Mouse (Mus musculus): ENCODE measurements at regions not wholly inside any gene's neighbourhood (a gene's known extent, or its start where the extent isn't known, plus 50 kb on each side); places are given as distances from the start of the nearest gene placed in this dataset.

DNA sequence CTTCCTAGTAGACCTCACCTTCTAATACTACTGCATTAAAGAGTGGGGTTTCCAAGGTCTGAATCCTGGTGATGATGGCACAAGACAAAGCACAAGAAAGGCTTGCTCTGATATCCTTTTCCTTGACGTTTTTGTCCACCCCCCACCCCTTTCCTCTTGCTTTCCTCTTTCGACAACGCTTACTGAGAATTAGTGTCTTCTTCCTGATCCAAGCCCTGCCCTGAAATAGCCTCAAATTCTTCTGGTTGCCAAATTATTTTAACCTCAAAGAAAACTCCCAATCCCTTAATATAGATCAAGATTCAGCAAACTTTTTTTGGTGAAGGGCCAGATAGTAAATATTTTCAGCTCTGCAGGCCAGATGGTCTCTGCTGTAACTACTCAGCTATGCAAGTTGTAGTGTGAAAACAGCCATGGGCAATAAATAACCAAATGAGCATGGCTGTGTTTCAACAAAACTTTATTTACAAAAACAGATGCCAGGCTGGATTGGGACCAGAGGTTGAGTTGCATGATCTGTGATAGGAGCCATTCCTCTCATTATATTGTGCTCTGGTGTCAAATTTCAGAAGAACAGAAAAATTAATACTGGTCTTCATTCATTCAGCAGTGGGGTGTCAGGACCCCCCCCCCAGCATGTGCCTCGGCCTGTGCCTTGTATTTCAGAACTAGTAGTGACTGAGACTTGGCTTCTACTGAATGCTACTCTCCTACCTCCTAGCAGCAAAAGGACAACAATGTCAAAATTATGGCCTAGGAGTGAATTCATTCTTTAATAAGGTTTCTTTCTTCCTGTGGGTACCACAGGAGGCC lies 218.5 kb upstream of the Nrip1 start:
- DNase-seq (ENCODE audit: low read depth, low spot score), result no peak

DNA sequence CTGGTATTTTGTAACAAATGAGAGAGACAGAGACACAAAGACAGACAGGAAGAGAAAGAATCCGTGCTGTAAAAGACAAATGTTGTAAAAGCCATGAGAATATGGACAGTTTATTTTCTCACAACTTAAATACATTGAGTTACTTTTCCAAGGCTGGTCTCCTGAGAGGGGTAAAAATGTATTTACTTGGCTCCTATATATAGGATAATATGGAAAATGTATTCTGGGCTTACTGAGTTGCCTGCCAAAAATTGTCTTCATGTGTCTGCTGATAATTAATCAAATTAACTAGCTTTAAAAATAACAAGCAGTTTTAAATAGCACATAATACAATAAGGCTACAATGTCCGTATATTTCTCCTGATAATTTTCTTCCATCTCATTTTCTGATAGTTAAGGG lies 216.2 kb upstream of the Nrip1 start:
- DNase-seq (ENCODE audit: low read depth, low spot score), result no peak

DNA sequence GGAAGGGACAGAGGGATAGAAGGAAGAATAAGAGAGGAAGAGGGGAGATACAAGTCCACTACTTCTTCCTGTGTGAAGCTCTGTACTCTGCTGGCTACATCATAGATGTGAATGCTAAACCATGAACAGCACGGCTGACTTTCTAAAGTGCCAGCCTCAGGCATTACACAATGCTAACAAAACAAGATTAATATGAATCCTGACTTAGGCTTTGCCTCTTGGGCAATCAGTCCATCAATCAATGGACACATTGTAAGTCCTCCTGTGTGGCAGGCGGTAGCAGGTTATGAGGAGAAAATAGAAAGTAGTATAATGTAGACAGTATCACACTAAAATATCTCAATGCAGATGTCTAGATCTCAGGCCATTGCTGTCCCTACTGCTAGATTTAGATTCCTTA lies 203.6 kb upstream of the Nrip1 start:
- no peak for DNase-seq (ENCODE audit: low read depth, low spot score)

DNA sequence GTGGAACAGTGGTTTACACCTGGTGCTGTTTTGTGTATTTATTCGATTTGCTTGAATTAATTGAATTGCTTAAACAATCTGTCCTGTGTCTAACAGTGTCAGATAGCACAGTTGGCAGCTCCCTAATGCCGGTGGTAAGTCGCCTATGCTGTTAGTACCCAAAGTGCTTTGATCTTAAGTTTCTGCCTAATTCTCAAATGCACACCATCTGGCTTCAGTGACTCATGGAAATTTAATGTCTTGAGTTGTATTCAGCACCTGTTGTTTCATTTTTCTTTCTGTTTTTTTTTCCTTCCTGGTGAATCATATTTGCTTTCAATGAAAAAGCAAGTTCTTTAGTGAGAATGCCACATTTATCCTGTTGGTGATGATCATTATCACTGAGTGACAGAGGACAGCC lies 201.7 kb upstream of the Nrip1 start:
- no peak for DNase-seq (ENCODE audit: low read depth, low spot score)

DNA sequence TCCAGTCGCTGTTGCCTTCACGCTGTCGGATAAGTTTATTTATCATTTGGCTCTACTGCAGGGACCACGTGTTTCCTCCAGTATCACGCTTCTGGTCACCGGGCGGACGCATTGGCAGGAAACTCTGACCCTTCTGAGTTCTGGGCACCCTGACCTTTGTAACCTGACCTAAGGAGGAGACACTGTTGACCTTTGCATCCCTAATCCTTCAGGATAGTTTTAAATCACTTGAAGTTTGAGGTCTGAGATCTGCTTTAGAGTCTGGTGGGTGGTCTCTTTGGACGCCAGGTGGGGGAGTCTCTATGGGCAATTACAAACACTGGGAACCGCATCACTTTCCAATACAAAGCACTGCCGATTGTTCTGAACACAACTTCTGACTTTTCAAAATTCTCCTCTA lies 192.6 kb upstream of the Nrip1 start:
- no peak for DNase-seq (ENCODE audit: low read depth, low spot score)

DNA sequence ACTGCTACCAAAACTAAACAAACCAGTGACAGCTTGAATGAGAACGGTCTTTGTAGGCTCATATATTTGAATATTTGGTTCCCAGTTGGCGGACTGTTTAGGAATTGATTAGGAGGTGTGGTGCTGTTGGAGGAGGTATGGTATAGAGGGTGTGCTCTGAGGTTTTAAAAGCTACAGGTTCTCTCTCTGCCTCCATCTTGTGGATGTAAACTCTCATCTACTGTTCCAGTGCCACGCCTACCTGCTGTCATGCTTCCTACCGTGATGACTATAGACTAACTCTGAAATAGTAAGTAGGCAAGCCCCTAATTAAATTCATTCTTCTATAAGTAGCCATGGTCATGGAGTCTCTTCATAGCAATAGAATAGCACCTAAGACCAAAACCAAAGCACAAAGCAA lies 181.2 kb upstream of the Nrip1 start:
- no peak for DNase-seq (ENCODE audit: low read depth, low spot score)

DNA sequence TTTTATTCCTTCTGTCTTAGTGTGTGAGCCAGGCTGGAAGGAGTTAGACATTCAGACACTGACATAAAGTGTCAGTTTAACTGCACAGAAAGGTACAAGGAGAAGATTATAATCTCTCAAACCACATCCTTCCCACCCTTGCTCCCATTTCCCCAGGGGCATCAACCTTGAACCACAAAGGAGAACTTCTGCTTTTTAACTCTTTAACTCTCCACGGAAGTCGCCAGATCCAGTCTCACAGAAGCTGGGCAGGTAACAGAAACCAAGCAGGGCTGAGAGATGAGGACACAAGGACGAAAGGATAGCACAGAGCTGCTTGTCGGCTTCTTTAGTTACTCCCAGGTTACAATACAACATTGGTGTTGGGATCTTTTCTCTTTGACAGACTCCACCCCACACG lies 176.0 kb upstream of the Nrip1 start:
- DNase-seq (ENCODE audit: low read depth, low spot score), result no peak

DNA sequence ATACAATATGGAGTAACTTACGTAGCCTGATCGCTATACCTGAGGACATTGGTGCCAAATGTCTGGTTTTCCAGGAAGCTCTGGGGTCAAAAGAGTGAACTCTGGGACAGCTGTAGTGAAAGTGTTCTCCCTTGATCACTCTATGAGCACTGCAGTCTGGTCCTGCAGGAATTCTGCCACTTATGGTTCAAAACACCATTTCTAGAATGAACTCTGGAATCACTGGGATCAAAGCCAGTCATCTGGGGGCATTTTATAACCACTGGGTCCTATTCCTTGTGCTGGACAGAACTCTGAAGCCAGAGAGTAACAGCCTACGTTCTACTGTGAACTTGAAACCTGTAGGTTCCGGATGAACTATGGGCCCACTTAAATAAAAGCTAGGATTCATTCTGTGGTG lies 173.5 kb upstream of the Nrip1 start:
- DNase-seq (ENCODE audit: low read depth, low spot score), result no peak

DNA sequence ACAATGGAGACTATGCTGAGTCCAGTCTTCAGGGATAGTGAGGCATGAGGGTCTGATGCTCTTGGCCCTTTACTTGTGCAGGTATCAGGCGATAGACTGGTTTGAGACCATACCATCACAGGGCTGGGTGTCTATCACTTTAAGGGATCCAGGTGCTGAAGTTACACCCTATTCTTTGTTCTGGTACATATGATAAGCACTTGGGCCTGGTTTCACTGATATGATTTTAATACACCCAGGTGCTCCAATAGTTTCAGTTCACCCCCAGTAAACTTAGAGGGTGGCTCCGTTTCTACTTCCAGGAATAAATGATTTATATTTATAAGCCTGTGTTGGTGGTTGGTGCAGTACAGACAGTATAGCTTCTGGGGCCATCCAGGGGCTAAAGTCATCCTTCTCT lies 173.0 kb upstream of the Nrip1 start:
- DNase-seq (ENCODE audit: low read depth, low spot score), result no peak

DNA sequence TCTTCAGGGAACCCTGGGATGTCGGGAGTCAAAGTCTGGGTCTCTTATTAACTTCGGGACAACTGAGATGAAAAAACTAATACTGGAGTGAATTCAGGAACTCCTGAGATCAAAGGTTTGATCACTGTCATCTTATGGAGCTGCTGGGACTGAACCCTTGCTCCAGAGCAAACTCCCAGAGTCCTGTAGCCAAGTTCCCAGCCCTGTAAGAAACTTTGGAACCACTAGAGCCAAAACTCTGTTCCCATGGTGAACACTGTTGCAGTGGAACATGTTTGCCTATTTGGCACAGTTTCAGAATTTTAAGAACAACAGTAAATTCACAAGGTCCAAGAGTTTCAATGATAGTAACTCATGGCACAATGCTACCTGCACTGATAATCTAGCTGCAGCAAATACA lies 172.3 kb upstream of the Nrip1 start:
- DNase-seq (ENCODE audit: low read depth, low spot score), result no peak

DNA sequence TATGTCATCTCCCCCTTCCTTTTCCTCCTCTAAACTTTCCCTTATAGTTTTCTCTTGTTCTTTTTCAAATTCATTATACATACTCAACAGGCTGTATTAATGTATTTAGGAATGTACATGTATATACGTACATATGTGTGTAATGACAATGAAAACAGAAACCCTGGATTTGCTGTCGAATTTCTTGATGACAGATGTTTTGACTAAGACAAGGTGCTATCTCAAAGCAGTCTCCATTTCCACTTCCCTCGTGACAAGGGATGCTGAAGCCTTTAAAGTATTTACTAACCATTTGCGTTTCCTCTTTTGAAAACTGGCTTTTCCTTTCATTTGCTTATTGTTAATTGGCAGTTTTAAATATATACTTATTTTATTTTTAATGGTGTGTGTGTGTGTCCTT lies 171.3 kb upstream of the Nrip1 start:
- DNase-seq (ENCODE audit: low read depth, low spot score), result no peak

DNA sequence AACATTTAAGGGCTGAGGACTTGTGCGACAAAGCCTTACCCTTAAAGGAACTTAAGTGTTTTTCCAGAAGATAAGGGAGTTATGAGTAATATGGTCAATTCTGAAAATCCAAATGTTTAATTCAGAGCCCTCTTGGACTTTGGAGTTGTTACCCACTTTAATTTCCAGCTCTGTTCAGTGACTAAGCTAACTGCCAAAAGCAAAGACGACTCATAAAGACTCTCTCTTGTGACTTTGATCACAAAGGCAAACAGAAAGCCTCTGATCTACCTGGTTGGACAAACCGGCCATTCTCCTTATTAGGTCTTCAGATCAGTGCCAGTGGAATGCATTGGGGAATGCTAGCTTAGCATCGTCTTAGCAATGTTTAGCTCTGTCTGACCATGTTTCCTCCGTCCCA lies 167.3 kb upstream of the Nrip1 start:
- no peak for DNase-seq (ENCODE audit: low read depth, low spot score)

DNA sequence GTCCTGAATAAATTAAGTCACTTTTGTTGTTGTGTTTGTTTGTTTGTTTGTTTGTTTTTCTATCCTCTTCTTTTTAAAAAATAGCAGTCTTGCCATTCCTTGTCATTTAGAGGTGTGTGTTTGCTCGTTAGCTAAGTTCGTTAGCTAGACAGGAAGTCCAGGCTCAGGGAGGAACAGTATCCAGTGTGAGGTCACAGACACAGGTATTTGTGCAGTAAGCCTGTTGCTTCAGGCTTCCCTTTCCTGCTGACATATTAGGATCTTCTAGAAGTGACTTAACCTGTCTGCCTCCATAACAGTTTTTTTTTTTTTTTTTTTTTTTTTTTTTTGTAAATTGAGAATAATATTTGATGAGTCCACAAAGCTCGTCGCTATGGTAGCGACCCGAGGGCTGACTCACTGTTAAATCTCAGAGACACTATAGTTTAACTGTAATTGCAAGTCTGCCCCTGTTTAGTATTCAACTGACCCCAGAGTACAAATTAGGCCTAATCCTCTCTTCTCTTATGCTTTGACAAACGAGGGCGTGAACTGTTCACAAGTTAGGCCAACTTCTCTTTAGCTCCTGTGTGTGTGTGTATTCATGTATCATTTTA lies 166.8 kb upstream of the Nrip1 start:
- DNase-seq (ENCODE audit: low read depth, low spot score), result no peak

DNA sequence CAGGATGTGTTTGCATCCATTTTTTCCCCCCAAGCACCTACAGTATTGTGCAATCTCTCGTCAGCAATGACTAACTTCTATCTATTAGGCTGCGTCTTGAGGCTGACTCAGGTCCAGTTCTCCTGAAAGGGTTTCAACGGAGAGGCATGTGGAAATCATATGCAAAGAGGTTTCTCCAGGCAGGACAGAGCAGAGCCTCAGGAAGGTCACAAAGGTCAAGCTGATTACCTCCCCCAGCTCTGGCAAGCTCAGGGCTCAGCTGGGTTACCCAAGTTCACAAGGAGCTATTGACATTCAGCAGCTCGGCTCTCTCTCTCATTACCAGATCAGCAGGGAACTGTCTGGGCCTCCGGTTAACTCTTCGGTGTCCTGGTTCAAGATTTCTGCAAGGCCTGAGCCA lies 166.0 kb upstream of the Nrip1 start:
- DNase-seq (ENCODE audit: low read depth, low spot score), result peak; percentile 40

DNA sequence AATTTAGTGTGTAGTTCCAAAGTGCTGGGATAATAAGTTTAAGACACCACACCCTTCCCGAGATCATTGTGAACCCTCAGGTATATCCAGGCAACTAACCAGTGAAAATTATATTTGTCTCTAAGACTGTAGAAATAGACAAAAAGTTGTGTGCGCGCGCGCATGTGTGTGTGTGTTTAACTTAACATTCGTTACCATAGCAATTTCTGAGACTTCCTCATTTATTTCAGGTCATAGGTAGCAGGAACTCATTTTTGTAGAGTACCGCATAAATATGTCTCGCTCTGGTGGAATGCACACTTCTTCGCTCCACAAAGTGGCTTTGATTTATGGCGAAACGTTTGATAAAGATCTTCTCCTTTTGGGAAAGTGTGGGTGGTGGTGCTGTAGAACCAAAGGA lies 164.2 kb upstream of the Nrip1 start:
- no peak for DNase-seq (ENCODE audit: low read depth, low spot score)

DNA sequence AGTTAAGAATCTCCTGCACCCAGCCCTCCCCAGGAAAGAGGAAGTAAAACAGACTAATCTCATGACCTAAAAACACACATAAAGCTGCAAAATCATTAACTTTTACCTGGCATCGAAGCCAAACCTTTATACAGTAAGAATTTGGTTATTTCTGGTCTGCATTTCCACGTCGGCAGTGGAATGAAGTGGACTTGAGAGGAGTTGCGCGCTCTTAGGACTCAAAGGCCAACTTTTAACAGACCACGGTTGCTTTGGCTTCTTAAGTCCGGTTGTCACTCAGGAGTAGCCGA lies 159.2 kb upstream of the Nrip1 start:
- no peak for DNase-seq (ENCODE audit: low read depth, low spot score)

DNA sequence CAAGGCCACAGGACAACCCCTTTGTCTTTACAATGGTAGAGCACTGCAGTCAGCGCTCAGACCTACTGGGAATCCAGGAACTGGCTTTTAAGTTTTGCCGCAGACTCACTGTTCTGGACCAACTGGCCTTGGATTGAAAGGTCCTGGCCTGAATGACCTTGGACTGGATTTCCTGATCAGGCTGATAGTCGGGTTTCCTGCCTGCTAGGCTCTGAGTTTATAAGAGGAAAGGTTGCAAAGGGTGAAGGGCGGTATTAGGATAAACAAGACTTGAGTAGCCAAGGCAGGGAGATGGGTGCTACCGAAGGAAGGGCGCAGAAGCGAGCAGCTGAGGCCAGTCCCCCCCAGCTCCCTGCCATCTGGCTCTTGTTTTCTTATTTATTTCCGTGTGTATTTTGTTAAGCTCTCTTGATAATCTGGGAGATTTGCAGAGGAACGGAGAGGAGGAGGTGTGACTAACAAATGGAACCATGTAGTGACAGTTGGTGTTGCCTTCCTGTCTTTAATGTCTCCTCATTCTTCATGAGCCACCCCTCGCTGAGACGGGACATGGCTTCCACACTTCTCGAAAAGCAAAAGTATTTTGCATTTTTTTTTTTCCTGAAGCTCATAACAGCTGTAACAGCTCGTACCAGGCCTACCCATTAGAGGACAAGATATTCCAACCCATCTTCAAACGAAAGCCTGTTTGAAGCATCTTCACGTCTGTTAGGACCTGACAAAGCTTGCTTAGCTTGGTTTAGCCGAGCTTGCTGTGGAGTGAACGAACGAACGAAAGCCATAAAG lies 158.7 kb upstream of the Nrip1 start:
- DNase-seq (ENCODE audit: low read depth, low spot score), result no peak

DNA sequence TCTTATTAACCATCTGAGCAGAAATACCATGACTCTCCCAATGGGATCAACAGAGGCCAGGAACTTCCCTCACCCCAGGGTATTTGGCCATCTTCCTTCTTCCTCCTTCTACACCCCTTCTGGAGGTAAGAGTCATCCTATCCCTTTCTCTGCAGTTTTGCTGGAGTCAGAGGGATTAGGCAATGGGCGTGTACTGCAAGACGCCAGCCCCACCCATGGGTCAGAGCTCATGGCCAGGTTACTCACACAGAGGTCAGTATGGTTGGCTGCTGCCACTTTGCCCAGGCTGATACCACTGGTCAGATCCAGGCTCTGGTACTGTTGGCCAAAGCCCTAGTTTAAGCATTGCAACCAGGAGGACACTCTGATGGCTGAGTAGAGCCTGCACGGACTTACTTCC lies 157.3 kb upstream of the Nrip1 start:
- no peak for DNase-seq (ENCODE audit: low read depth, low spot score)

DNA sequence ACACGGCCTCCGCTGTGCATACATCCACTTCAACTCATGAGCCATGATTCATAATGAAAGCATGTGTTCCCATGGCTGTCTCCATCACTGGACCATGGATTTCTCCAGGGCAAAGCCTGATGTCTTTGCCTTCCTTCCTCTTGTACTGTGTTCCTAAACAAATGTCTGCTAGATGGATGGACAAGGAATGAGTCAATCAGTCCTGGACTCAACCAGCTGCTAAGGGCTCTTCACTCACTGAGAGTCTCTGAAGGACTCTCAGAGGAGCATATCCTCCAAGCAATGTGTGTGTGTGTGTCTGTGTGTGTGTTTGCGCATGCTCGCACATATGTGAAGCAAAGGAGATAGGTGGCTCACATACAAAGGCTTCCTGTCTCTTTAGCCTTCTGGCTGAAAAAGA lies 156.0 kb upstream of the Nrip1 start:
- no peak for DNase-seq (ENCODE audit: low read depth, low spot score)

DNA sequence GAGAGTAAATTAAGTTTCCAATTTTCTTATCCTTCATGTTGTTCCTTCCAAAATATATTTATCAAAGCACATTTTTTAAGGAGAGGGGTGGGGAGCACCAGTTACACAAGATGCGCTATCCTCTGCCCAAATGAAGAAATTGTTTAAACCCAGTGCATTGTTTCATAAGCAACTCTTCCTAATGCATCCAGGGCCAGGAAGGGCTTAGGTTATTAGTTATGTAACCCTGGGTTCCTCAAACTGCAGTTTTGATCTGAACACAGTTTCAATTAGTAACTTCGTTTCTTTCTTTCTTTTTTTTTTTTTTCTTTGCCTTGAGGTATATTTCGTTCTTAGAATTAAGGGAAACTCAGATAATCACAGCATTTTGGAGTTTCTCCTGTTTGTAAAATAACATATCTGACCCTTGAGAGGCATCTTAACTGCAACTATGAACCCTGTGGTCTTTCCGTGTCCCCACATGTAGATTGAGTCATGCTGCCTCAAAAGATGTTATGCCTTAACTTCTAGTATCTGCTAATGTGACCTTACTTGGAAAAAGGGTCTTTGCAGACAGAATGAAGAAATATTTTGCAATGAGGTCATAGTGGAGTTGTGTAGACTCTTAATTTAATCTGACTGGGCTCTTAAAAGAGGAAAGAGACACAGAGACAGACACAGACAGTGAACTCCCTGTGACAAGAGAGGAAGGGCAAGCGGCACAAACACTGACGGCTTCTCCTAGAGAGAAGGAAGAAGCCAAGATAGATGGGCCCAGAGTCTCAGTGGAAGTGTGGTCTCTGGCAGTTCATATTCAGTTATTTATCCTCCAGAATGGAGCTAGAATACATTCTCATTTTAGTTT lies 153.7 kb upstream of the Nrip1 start:
- DNase-seq (ENCODE audit: low read depth, low spot score), result no peak

DNA sequence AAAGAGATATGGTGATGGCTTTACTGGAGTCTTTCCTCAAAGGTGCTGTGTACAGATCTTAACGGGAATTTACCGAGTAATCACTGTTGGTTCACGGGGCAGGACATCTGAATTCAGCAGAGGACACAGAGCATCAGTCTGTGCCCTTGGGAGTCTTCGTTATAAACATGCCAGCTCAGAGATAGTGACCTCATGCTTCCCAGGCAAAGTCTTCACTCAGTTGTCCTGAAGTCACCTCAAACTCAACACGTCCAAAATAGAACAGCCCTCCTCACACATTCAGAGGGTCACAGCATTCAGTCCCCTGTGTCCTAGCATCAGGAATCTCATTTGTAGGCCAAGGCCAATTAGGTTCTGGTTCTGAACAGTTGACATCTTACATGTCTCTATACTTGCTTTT lies 151.9 kb upstream of the Nrip1 start:
- DNase-seq (ENCODE audit: low read depth, low spot score), result no peak

DNA sequence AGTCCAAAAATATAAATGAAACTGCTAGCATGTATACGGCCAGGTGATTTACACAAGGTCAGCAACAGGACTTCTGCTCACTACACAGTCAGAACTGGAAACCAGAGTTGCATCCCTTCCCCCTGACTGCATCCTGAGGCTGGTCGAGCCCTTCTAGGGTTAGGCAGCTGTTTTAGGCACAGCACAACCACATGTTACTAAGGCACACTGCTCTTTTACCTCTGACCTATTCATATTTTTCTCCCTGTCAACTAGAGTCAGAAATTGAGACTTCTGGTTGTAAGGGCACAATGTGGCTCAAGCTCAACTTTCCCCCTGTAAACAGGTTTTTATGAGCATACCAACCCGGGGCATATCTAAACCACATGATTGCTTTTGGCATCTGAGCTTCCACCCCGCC lies 151.3 kb upstream of the Nrip1 start:
- DNase-seq (ENCODE audit: low read depth, low spot score), result no peak

Data from embryo, embryonic 11.5 days (tissue).